Mouse (Mus musculus) intestine, postnatal 0 days (tissue): ENCODE results near the gene Mfap3. TPM values are rescaled to one million over a fixed set of nuclear protein-coding genes. Genes with fewer than 3 reads are reported as not detected.

Source experiments
- ATAC-seq: fragments of 200-750 bp; cut with Nextera tagmentation; 2 replicates; pipeline ENCODE4 v1.8.0; 2017; ENCODE audit warnings: mild to moderate bottlenecking, moderate TSS enrichment, moderate library complexity
- H3K27ac ChIP-seq: fragments of 300-500 bp; sonication (generic); 2 replicates; pipeline ENCODE4 v1.5.1; 2014; ENCODE audit warnings: mild to moderate bottlenecking, low read depth, low read length, moderate library complexity
- H3K27me3 ChIP-seq: fragments of 300-500 bp; sonication (generic); replicated peaks from 2 replicates; pipeline ENCODE4 v1.6.1; 2014; ENCODE audit warnings: low read length, mixed read lengths; ENCODE audit not compliant: control insufficient read depth, insufficient read depth
- H3K36me3 ChIP-seq: fragments of 300-500 bp; sonication (generic); 2 replicates; pipeline ENCODE4 v1.6.1; 2014; ENCODE audit warnings: mild to moderate bottlenecking, moderate library complexity; ENCODE audit not compliant: control insufficient read depth, insufficient read depth
- H3K4me1 ChIP-seq: fragments of 300-500 bp; sonication (generic); replicated peaks from 2 replicates; pipeline ENCODE4 v1.6.1; 2014; ENCODE audit warnings: antibody characterized with exemption, low read length, mixed read lengths; ENCODE audit not compliant: control insufficient read depth, insufficient read depth
- H3K4me2 ChIP-seq: fragments of 300-500 bp; sonication (generic); replicated peaks from 2 replicates; pipeline ENCODE4 v1.6.1; 2014; ENCODE audit warnings: low read depth, mild to moderate bottlenecking, moderate library complexity
- H3K4me3 ChIP-seq: fragments of 300-500 bp; sonication (generic); 2 replicates; pipeline ENCODE4 v1.5.1; 2014; ENCODE audit warnings: low read depth, low read length
- H3K9ac ChIP-seq: fragments of 300-500 bp; sonication (generic); 2 replicates; pipeline ENCODE4 v1.6.1; 2014; ENCODE audit warnings: mild to moderate bottlenecking, low read depth, low read length
- H3K9me3 ChIP-seq: fragments of 300-500 bp; sonication (generic); 2 replicates; pipeline ENCODE4 v1.6.1; 2016; ENCODE audit warnings: mixed run types; ENCODE audit not compliant: control insufficient read depth
- CTCF ChIP-seq: sonication (generic); IDR thresholded peaks from 2 replicates; pipeline ENCODE4 v1.5.1; 2016; ENCODE audit warnings: low read depth, mild to moderate bottlenecking, control low read depth, antibody characterized with exemption, moderate library complexity
- WGBS: fragments of 180-500 bp; shearing (Covaris S2); extraction: QIAGEN DNeasy Blood & Tissue Kit; methylation state at CpG from one replicate; pipeline ENCODE4 v1.1.7; 2014; 5-methylcytosine and 5-hydroxymethylcytosine counted together
- polyA plus RNA-seq: library from polyadenylated mRNA; unstranded; fragments of >200 nt; fragmentation: Nextera tagmentation; extraction: Ambion mirVana; gene quantifications from 2 replicates; pipeline ENCODE4 v1.2.1, GENCODE M21; 2015

Gene Mfap3
- polyA plus RNA-seq, 1 experiment from 2014 or later, result 31.9 TPM

DNA sequence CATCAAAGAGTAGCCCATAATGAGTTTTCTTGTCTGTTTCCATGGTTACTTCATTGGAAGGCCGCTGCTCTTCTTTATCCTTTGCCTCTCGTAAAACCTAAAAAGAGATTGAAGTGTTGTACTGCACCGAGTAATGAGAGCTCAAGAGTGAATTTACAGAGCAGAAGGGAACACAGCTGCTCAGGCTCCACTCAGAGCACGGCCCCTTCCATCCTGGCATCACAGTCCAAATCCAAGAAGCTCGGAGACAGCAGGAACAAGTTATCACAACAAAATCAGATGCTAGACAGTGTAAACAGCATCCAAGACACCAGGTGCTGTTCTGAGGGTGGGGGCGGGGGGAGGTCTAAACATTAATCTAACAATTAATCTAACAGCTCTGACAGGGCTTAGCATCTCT, 11.6 kb upstream of the Mfap3 start:
- Histone ChIP-seq H3K27ac (0 out of 2 replicates have a peak overlapping the region, but pooled peaks have one; percentile 7), H3K9ac (no peak overlapping the region), H3K9me3 (no peaks in the 10 kb centered on the region), H3K4me2 (no peak overlapping the region), H3K4me1 (no peaks in the 10 kb centered on the region), H3K36me3 (peaks cover 76% of the 10 kb centered on the region), H3K4me3 (no peak overlapping the region), H3K27me3 (no peaks in the 10 kb centered on the region)
- ATAC-seq, result no peak
- no peak for TF ChIP-seq CTCF
- 61% methylated on average over 6 of the region's 6 CpGs for WGBS

DNA sequence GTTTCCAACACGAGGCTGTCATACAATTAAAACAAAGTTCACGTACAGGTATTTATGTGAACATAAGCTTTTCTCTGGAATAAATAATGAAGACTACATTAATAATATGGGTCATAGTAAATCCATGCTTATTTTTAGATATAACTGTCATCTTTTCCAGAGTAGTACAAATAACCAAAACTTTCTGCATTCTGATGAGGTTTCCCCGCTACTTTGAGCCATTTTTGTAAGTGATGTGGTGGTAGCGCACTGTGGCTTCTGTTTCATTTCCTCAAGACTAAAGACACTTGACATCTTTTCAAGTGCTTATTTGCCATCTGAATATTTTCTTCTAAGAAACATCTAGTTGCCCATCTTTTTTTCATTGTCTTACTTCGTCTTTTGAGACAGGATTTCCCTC, 3.2 kb upstream of the Mfap3 start:
- no peak for TF ChIP-seq CTCF
- Histone ChIP-seq H3K9me3 (no peaks in the 10 kb centered on the region), H3K4me3 (no peak overlapping the region), H3K4me1 (no peaks in the 10 kb centered on the region), H3K36me3 (peaks cover 31% of the 10 kb centered on the region), H3K27ac (no peak overlapping the region), H3K4me2 (no peak overlapping the region), H3K27me3 (no peaks in the 10 kb centered on the region), H3K9ac (no peak overlapping the region)
- WGBS, result 88% methylated on average over 5 of the region's 5 CpGs
- no peak for ATAC-seq

DNA sequence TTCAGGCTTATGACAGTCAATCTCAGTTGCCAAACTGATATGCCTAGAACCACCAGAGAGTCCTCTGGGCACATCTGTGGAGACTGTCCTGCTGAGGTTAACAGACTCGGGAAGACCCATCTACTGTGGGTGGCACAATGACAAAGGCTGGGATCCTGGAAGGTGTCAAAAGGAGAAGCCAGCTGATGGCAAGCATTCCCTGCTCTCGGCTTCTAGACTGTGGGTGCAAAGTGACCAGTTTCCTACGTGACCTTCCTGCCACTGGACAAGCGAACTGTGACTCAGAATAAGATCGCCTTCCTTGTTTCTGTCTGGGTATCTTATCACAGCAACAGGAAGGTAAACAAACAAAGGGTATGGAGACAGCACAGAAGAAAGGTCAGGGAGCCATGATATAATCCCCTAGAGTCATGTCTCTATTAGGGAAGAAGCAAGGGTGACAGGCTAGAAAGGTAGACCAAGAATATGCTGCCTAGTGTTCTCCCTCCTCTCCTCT, 1.5 kb upstream of the Mfap3 start:
- 27% methylated on average over 5 of the region's 5 CpGs for WGBS
- no peak for TF ChIP-seq CTCF
- no peaks in the 10 kb centered on the region for H3K9me3 ChIP-seq
- no peaks in the 10 kb centered on the region for H3K4me1 ChIP-seq
- H3K27me3 ChIP-seq, result no peaks in the 10 kb centered on the region
- no peak overlapping the region for H3K27ac ChIP-seq
- H3K9ac ChIP-seq, result no peak overlapping the region
- H3K36me3 ChIP-seq, result peaks cover 19% of the 10 kb centered on the region
- peak overlapping the region; percentile 86 for H3K4me2 ChIP-seq
- 0 out of 2 replicates have a peak overlapping the region, but pooled peaks have one; percentile 95 for H3K4me3 ChIP-seq
- ATAC-seq, result no peak

DNA sequence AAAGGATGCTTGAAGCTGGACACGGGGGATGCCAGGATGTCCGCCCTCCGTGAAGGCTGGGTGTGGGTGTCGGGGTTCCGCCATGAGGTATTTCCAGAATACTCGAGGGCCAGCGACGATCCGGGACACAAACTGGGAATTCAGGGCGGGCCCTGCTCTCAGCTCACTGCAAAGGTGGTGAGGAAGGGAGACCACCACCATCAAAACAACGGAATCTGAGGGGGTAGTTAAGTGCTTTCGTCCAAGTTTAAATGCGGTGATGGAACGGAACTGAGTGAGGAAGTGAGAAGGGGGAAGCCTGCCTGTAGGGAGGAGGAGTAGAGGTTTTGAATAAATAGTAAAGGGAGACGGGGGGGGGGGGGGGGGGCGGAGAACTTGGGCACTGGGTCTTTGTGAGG, 286 bp downstream of the Mfap3 start:
- peak overlapping the region; percentile 70 for H3K9ac ChIP-seq
- H3K27me3 ChIP-seq, result no peaks in the 10 kb centered on the region
- under 1% methylated on average over 14 of the region's 16 CpGs for WGBS
- H3K36me3 ChIP-seq, result peaks cover 12% of the 10 kb centered on the region
- H3K27ac ChIP-seq, result 0 out of 2 replicates have a peak overlapping the region, but pooled peaks have one; percentile 28
- no peaks in the 10 kb centered on the region for H3K4me1 ChIP-seq
- TF ChIP-seq CTCF, result no peak
- H3K9me3 ChIP-seq, result no peaks in the 10 kb centered on the region
- peak overlapping the region; percentile 86 for H3K4me2 ChIP-seq
- peak overlapping the region; percentile 95 for H3K4me3 ChIP-seq
- ATAC-seq, result peak; percentile 19; the same call in 1 of the 2 replicates

DNA sequence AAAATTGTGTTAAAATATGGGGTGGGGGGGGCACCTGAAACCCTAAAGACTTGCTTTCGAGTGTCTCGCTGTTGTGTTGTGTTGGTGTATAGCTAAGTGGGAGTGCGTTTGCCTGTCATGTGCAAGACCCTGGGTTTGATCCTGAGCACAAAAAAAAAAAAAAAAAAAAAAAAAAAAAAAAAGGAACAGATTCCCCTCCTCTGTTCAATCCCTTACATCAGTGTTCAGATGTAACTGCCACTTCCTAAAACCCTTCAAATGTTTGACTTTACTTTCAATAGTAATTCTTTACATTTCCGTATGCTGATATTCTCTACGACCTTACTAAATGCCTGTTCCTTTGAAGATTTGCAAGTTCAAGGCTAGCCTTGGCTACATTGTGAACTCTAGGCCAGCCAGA, 840 bp downstream of the Mfap3 start:
- H3K9ac ChIP-seq, result no peak overlapping the region; the same call in 1 of the 2 replicates
- no peaks in the 10 kb centered on the region for H3K9me3 ChIP-seq
- peak overlapping the region; percentile 95 for H3K4me3 ChIP-seq
- no peaks in the 10 kb centered on the region for H3K27me3 ChIP-seq
- peak overlapping the region; percentile 86 for H3K4me2 ChIP-seq
- WGBS, result 64% methylated on average over 5 of the region's 5 CpGs
- no peak for TF ChIP-seq CTCF
- H3K4me1 ChIP-seq, result no peaks in the 10 kb centered on the region
- no peak for ATAC-seq
- peaks cover 10% of the 10 kb centered on the region for H3K36me3 ChIP-seq
- no peak overlapping the region for H3K27ac ChIP-seq

DNA sequence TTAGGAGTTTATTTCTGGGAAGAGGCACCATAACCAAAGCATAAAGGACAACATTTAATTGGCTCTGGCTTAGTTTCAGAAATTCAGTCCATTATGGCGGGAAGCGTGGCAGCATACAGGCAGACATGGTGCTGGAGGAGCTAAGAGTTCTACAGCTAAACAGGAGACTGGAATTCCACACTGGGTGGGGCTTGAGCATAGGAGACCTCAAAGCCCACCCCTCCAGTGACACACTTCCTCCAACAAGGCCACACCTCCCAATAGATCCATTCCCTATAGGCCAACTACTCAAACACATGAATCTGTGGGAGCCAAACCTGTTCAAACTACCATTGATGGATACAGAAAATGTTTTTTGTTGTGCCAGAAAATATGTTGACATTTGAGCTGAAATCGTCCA, 2.7 kb downstream of the Mfap3 start:
- H3K9me3 ChIP-seq, result no peaks in the 10 kb centered on the region
- H3K4me3 ChIP-seq, result no peak overlapping the region
- no peaks in the 10 kb centered on the region for H3K4me1 ChIP-seq
- peaks cover 10% of the 10 kb centered on the region for H3K36me3 ChIP-seq
- no peak overlapping the region for H3K9ac ChIP-seq
- no peak for TF ChIP-seq CTCF
- 96% methylated on average over 3 of the region's 3 CpGs for WGBS
- no peaks in the 10 kb centered on the region for H3K27me3 ChIP-seq
- no peak for ATAC-seq
- H3K27ac ChIP-seq, result no peak overlapping the region
- no peak overlapping the region for H3K4me2 ChIP-seq

DNA sequence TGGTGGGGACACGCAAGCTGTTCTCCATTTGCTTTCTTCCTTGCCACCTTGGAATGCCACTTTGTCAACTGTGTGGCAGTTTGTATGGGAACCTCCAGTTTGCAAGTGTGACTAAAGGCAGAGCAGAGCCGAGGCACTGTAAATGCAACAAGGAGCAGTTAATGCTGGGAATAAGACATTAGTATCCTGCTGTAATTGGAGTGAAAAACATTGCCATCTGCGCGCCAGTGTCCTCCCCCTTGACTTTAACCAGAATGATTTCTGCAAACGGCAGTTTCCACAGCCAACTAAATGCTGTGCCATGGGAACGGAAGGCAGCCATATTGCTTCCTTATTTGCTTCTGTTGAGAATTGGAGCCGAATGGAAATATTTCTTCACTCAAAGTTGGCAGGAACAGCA, 3.6 kb downstream of the Mfap3 start:
- Histone ChIP-seq H3K9ac (no peak overlapping the region), H3K4me3 (no peak overlapping the region), H3K9me3 (no peaks in the 10 kb centered on the region), H3K27ac (no peak overlapping the region), H3K27me3 (no peaks in the 10 kb centered on the region), H3K36me3 (peaks cover 10% of the 10 kb centered on the region), H3K4me1 (no peaks in the 10 kb centered on the region), H3K4me2 (no peak overlapping the region)
- 94% methylated on average over 7 of the region's 7 CpGs for WGBS
- no peak for TF ChIP-seq CTCF
- no peak for ATAC-seq
